Mouse (Mus musculus) olfactory bulb, adult 2 months (tissue): ENCODE measurements around the gene Ckap4.

Experiments used
- CTCF ChIP-seq: fragments of 200-500 bp; IDR thresholded peaks from 2 replicates; pipeline ENCODE4 v1.5.1; 2012; ENCODE audit warnings: low read depth, mild to moderate bottlenecking, low read length, moderate library complexity; ENCODE audit not compliant: insufficient read depth
- POLR2A ChIP-seq: fragments of 200-500 bp; IDR thresholded peaks from 2 replicates; pipeline ENCODE4 v1.6.1; 2012; ENCODE audit warnings: mild to moderate bottlenecking, low read depth, low read length, moderate library complexity; ENCODE audit not compliant: insufficient read depth

DNA sequence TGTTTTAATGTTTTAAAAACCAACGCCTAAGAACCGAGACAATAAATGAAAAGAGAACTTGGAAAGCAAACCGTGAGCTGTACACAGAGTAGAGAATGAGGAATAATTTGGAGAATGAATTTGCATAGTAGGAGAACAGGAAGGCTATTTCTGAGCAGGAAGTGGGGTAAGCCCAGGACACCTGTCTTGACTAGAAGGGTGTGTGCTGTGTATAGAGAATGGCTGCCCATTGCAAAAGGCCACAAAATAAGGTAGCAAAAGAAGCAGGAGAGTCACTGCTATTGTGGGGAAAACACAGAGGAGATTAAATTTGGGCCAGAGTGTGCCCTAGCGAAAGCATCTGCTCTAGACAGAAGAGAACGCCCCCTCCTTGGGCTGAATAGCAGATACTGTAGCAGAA is 1.6 kb upstream of the Ckap4 start:
- TF ChIP-seq POLR2A = no peak
- TF ChIP-seq CTCF = no peak
